Mouse (Mus musculus): ENCODE results near the gene Lmod3. TPM values are rescaled to one million over a fixed set of nuclear protein-coding genes. Genes with fewer than 3 reads are reported as not detected.
A peak's percentile ranks its signal among the peaks of the same experiment; 100 is the strongest.

Gene Lmod3
- total and polyA plus RNA-seq, 3 experiments, result 26.3 to 63.0 (median 50.1) TPM

GRCm38 (mm10) chr6:97210962-97211601 lies 41.5 kb downstream of the Lmod3 start:
- no peak for TF ChIP-seq EP300 (IDR thresholded peaks at IDR 0.05; ENCODE audit: insufficient read depth, low read depth, low read length)
- TF ChIP-seq POLR2A (IDR thresholded peaks at IDR 0.05; ENCODE audit: insufficient read depth, low read depth, low read length), result no peak
- 0 out of 2 replicates have a peak, but pooled peaks have one; percentile 13 for TF ChIP-seq CTCF (IDR thresholded peaks at IDR 0.05)
- peak; percentile 51 to 57 for DNase-seq
- Histone ChIP-seq H3K36me3 (ENCODE audit: control insufficient read depth, insufficient read depth, low read length) (peaks cover 21% of the 10 kb centered on the region), H3K9ac (ENCODE audit: low read depth, low read length) (peak overlapping the region; percentile 78), H3K4me1 (ENCODE audit: control insufficient read depth, insufficient read depth, low read length) (peaks cover 8% of the 10 kb centered on the region), H3K27me3 (ENCODE audit: control insufficient read depth, insufficient read depth, low read length) (no peaks in the 10 kb centered on the region), H3K4me3 (peak overlapping the region; percentile 86), H3K79me2 (replicated peaks; ENCODE audit: control insufficient read depth, insufficient read depth, low read length) (peaks cover 2% of the 10 kb centered on the region), H3K27ac (peak overlapping the region; percentile 94)
- under 1% methylated on average over 22 of the region's 22 CpGs for WGBS
- intact Hi-C loops (cut with DNase I), result loop anchor here (5.0 kb wide), 2 partner anchors 41 to 64 kb away; partner anchors contain the start of genes Eogt and Lmod3

- peak; percentile 89 to 92 for DNase-seq
- intact Hi-C loops (cut with DNase I), result loop anchor here (5.0 kb wide), 2 partner anchors 42 to 63 kb away; partner anchors contain the start of genes Eogt and Lmod3
- H3K9ac ChIP-seq (ENCODE audit: low read depth, low read length), result peak within 1 kb of the TSS; percentile 78
- peak within 1 kb of the TSS; percentile 94 for H3K27ac ChIP-seq
- no peaks in the 10 kb centered on the region for H3K27me3 ChIP-seq (ENCODE audit: control insufficient read depth, insufficient read depth, low read length)
- WGBS, result 7% methylated on average over 32 of the region's 32 CpGs
- TF ChIP-seq CTCF (IDR thresholded peaks at IDR 0.05), result no peak
- 0 out of 2 replicates have a peak, but pooled peaks have one; percentile 47 for TF ChIP-seq EP300 (IDR thresholded peaks at IDR 0.05; ENCODE audit: insufficient read depth, low read depth, low read length)
- TF ChIP-seq POLR2A (IDR thresholded peaks at IDR 0.05; ENCODE audit: insufficient read depth, low read depth, low read length), result peak; percentile 91
- H3K4me3 ChIP-seq, result peak within 1 kb of the TSS; percentile 86
- H3K4me1 ChIP-seq (ENCODE audit: control insufficient read depth, insufficient read depth, low read length), result peaks cover 8% of the 10 kb centered on the region
- peaks cover 14% of the 10 kb centered on the region for H3K36me3 ChIP-seq (ENCODE audit: control insufficient read depth, insufficient read depth, low read length)
- H3K79me2 ChIP-seq (replicated peaks; ENCODE audit: control insufficient read depth, insufficient read depth, low read length), result peaks cover 2% of the 10 kb centered on the region
Observed at GRCm38 (mm10) chr6:97210191-97210961, 42.2 kb downstream of the Lmod3 start, which contains the start of gene Arl6ip5. Arl6ip5 (plus strand) TSS chr6:97210689.

DNA sequence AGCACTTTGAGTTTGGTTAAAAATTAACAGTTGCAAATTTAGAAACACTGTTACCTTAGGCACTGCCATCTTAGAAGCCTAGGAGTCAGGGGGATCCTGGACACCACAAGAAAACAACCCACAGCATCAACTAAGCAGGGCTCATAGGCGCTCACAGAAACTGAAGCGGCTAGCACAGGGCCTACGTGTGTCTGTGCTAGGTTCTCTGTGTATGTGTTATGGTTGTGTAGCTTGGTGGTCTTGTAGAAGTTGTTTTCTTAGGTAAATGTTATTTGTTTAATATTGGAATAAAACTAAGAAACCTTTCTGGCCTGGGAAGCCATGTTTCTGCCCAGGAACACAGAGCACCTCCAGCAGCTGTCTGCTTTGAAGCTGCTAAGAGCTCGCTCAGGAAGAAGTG lies 42.8 kb downstream of the Lmod3 start:
- intact Hi-C loops (cut with DNase I), result loop anchor here (5.0 kb wide), 2 partner anchors 43 to 62 kb away; partner anchors contain the start of genes Eogt and Lmod3
- no peaks in the 10 kb centered on the region for H3K27me3 ChIP-seq (ENCODE audit: control insufficient read depth, insufficient read depth, low read length)
- peaks cover 4% of the 10 kb centered on the region for H3K79me2 ChIP-seq (replicated peaks; ENCODE audit: control insufficient read depth, insufficient read depth, low read length)
- TF ChIP-seq POLR2A (IDR thresholded peaks at IDR 0.05; ENCODE audit: insufficient read depth, low read depth, low read length) (no peak), CTCF (IDR thresholded peaks at IDR 0.05) (no peak), EP300 (IDR thresholded peaks at IDR 0.05; ENCODE audit: insufficient read depth, low read depth, low read length) (no peak)
- H3K4me3 ChIP-seq, result no peak overlapping the region
- DNase-seq, result no peak
- H3K27ac ChIP-seq, result no peak overlapping the region; the same call in 1 of the 2 replicates
- peaks cover 8% of the 10 kb centered on the region for H3K4me1 ChIP-seq (ENCODE audit: control insufficient read depth, insufficient read depth, low read length)
- H3K9ac ChIP-seq (ENCODE audit: low read depth, low read length), result no peak overlapping the region
- peaks cover 14% of the 10 kb centered on the region for H3K36me3 ChIP-seq (ENCODE audit: control insufficient read depth, insufficient read depth, low read length)
- WGBS, result 91% methylated on average over 4 of the region's 4 CpGs

- no peak for TF ChIP-seq POLR2A (IDR thresholded peaks at IDR 0.05; ENCODE audit: insufficient read depth, low read depth, low read length)
- TF ChIP-seq CTCF (IDR thresholded peaks at IDR 0.05), result no peak
- no peak for TF ChIP-seq EP300 (IDR thresholded peaks at IDR 0.05; ENCODE audit: insufficient read depth, low read depth, low read length)
- Histone ChIP-seq H3K4me3 (no peak overlapping the region), H3K9ac (ENCODE audit: low read depth, low read length) (no peak overlapping the region), H3K27ac (peak overlapping the region; percentile 74), H3K27me3 (ENCODE audit: control insufficient read depth, insufficient read depth, low read length) (no peaks in the 10 kb centered on the region), H3K36me3 (ENCODE audit: control insufficient read depth, insufficient read depth, low read length) (peaks cover 20% of the 10 kb centered on the region), H3K4me1 (ENCODE audit: control insufficient read depth, insufficient read depth, low read length) (peaks cover 10% of the 10 kb centered on the region), H3K79me2 (replicated peaks; ENCODE audit: control insufficient read depth, insufficient read depth, low read length) (peaks cover 4% of the 10 kb centered on the region)
- no peak for DNase-seq
- 57% methylated on average over 3 of the region's 3 CpGs for WGBS
- intact Hi-C loops (cut with DNase I), result no loop called here
Observed at GRCm38 (mm10) chr6:97209201-97209600, 43.4 kb downstream of the Lmod3 start.

DNA sequence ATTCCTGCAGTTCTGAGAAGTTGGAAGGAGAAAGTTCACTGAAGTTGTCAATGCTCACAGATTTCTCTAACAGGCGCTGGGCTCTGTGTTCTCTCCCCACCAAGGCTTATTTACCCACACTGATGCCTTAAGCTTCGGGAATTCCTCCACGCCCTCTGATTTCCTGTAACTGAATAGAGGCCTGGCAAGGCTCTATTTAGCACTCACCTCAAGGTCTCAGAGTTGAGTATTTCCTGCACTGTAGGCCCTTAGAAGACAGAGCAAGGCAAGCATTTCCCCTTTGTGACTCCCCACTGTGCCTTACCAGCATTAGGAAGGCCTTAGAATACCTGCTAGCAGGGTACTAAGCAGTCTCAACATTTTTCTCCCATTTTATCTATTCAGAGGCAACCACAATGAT lies 44.2 kb downstream of the Lmod3 start:
- intact Hi-C loops (cut with DNase I), result no loop called here
- TF ChIP-seq CTCF (IDR thresholded peaks at IDR 0.05) (no peak), POLR2A (IDR thresholded peaks at IDR 0.05; ENCODE audit: insufficient read depth, low read depth, low read length) (peak; percentile 28; the same call in 1 of the 2 replicates), EP300 (IDR thresholded peaks at IDR 0.05; ENCODE audit: insufficient read depth, low read depth, low read length) (no peak)
- Histone ChIP-seq H3K4me3 (no peak overlapping the region), H3K36me3 (ENCODE audit: control insufficient read depth, insufficient read depth, low read length) (peaks cover 15% of the 10 kb centered on the region), H3K27ac (peak overlapping the region; percentile 74), H3K79me2 (replicated peaks; ENCODE audit: control insufficient read depth, insufficient read depth, low read length) (peaks cover 2% of the 10 kb centered on the region; the same call in 1 of the 2 replicates), H3K27me3 (ENCODE audit: control insufficient read depth, insufficient read depth, low read length) (no peaks in the 10 kb centered on the region), H3K9ac (ENCODE audit: low read depth, low read length) (no peak overlapping the region), H3K4me1 (ENCODE audit: control insufficient read depth, insufficient read depth, low read length) (peaks cover 7% of the 10 kb centered on the region)
- DNase-seq, result no peak
- WGBS, result 40% methylated on average over 3 of the region's 3 CpGs

Measured in heart, adult 2 months (tissue).